Mouse (Mus musculus): ENCODE measurements around the gene Timm44.

Gene Timm44

GRCm38 (mm10) chr8:4275275-4276110 lies at the start of gene Timm44:
Gene Timm44, minus strand, starts transcription at chr8:4275913.
- DNase-seq: peak; percentile 97

GRCm38 (mm10) chr8:4324983-4325750 lies 49.5 kb upstream of the Timm44 start, which contains the start of the genes Ccl25 and Elavl1:
Gene Ccl25, plus strand, starts transcription at chr8:4325210.
Gene Elavl1, minus strand, starts transcription at chr8:4325413.
- peak; percentile 98 for DNase-seq

GRCm38 (mm10) chr8:4324525-4324924 lies 48.8 kb upstream of the Timm44 start:
- DNase-seq: peak; percentile 39

GRCm38 (mm10) chr8:4323917-4324316 lies 48.2 kb upstream of the Timm44 start:
- no peak for DNase-seq

GRCm38 (mm10) chr8:4322470-4322869 lies 46.8 kb upstream of the Timm44 start:
- DNase-seq: peak; percentile 79

GRCm38 (mm10) chr8:4321031-4321430 lies 45.3 kb upstream of the Timm44 start:
- DNase-seq: no peak

- no peak for DNase-seq
These were observed 44.7 kb upstream of the Timm44 start for GRCm38 (mm10) chr8:4320404-4320803.

- DNase-seq: no peak
These were observed 43.8 kb upstream of the Timm44 start for GRCm38 (mm10) chr8:4319573-4319872.

GRCm38 (mm10) chr8:4318796-4319572 lies 43.3 kb upstream of the Timm44 start:
- DNase-seq: no peak

- DNase-seq: no peak
These were observed 42.4 kb upstream of the Timm44 start for GRCm38 (mm10) chr8:4318124-4318523.

- DNase-seq: no peak
These were observed 39.1 kb upstream of the Timm44 start for GRCm38 (mm10) chr8:4314852-4315251.

GRCm38 (mm10) chr8:4313254-4314124 lies 37.8 kb upstream of the Timm44 start:
- DNase-seq: peak; percentile 41

- no peak for DNase-seq
These were observed 36.4 kb upstream of the Timm44 start for GRCm38 (mm10) chr8:4312104-4312503.

GRCm38 (mm10) chr8:4305838-4306237 lies 30.1 kb upstream of the Timm44 start:
- no peak for DNase-seq

GRCm38 (mm10) chr8:4304124-4304547 lies 28.4 kb upstream of the Timm44 start:
- DNase-seq: peak; percentile 29

- no peak for DNase-seq
These were observed 22.1 kb upstream of the Timm44 start for GRCm38 (mm10) chr8:4297822-4298221.

GRCm38 (mm10) chr8:4292738-4293137 lies 17.0 kb upstream of the Timm44 start:
- no peak for DNase-seq

- DNase-seq: no peak
These were observed 375 bp upstream of the Timm44 start for GRCm38 (mm10) chr8:4276111-4276465.

- DNase-seq: no peak
These were observed 6.1 kb downstream of the Timm44 start for GRCm38 (mm10) chr8:4269609-4270008.

GRCm38 (mm10) chr8:4267627-4268026 lies 8.1 kb downstream of the Timm44 start:
- no peak for DNase-seq

- no peak for DNase-seq
These were observed 10.4 kb downstream of the Timm44 start for GRCm38 (mm10) chr8:4265160-4265914.

Measured in layer of hippocampus, adult 9-11 months (tissue).